Mouse (Mus musculus): ENCODE results near the gene 1110004F10Rik. TPM values are rescaled to one million over a fixed set of nuclear protein-coding genes. Genes with fewer than 3 reads are reported as not detected.

1110004F10Rik gene
- polyA plus RNA-seq, 1 experiment from 2014 or later = 366 TPM

GRCm38 (mm10) chr7:116124057-116124456 lies 84.9 kb downstream of the 1110004F10Rik start:
- Histone ChIP-seq H3K27ac (ENCODE audit: low read depth, low read length) (no peak overlapping the region), H3K27me3 (ENCODE audit: control insufficient read depth, insufficient read depth, low read length) (no peaks in the 10 kb centered on the region), H3K36me3 (ENCODE audit: control insufficient read depth, insufficient read depth, low read length) (peaks cover 2% of the 10 kb centered on the region; the same call in 1 of the 2 replicates), H3K4me1 (replicated peaks; ENCODE audit: control insufficient read depth, insufficient read depth, low read length) (peaks cover 6% of the 10 kb centered on the region), H3K4me3 (ENCODE audit: low read depth, low read length) (no peak overlapping the region), H3K4me2 (ENCODE audit: low read depth, low read length, severe bottlenecking) (no peak overlapping the region), H3K9ac (ENCODE audit: low read length) (no peak overlapping the region), H3K9me3 (ENCODE audit: control insufficient read depth, low read length) (no peaks in the 10 kb centered on the region)
- no peak for DNase-seq (ENCODE audit: low spot score)
- ATAC-seq (replicated peaks; ENCODE audit: low FRiP score) = no peak
- WGBS = 91% methylated on average over 12 of the region's 12 CpGs

- DNase-seq (ENCODE audit: low spot score) (no peak), ATAC-seq (replicated peaks; ENCODE audit: low FRiP score) (no peak)
- Histone ChIP-seq H3K9me3 (ENCODE audit: control insufficient read depth, low read length) (no peaks in the 10 kb centered on the region), H3K9ac (ENCODE audit: low read length) (no peak overlapping the region), H3K4me1 (replicated peaks; ENCODE audit: control insufficient read depth, insufficient read depth, low read length) (peaks cover 6% of the 10 kb centered on the region), H3K4me3 (ENCODE audit: low read depth, low read length) (no peak overlapping the region), H3K27me3 (ENCODE audit: control insufficient read depth, insufficient read depth, low read length) (no peaks in the 10 kb centered on the region), H3K27ac (ENCODE audit: low read depth, low read length) (no peak overlapping the region), H3K36me3 (ENCODE audit: control insufficient read depth, insufficient read depth, low read length) (peaks cover 2% of the 10 kb centered on the region; the same call in 1 of the 2 replicates), H3K4me2 (ENCODE audit: low read depth, low read length, severe bottlenecking) (no peak overlapping the region)
- 89% methylated on average over 7 of the region's 7 CpGs for WGBS
These were observed 86.5 kb downstream of the 1110004F10Rik start for GRCm38 (mm10) chr7:116125671-116126070.

GRCm38 (mm10) chr7:116127052-116127451 lies 87.9 kb downstream of the 1110004F10Rik start:
- whole genome bisulfite sequencing = 88% methylated on average over 2 of the region's 2 CpGs
- no peak overlapping the region for H3K4me3 ChIP-seq (ENCODE audit: low read depth, low read length)
- no peak overlapping the region for H3K4me2 ChIP-seq (ENCODE audit: low read depth, low read length, severe bottlenecking)
- no peak overlapping the region for H3K9ac ChIP-seq (ENCODE audit: low read length)
- H3K27me3 ChIP-seq (ENCODE audit: control insufficient read depth, insufficient read depth, low read length) = no peaks in the 10 kb centered on the region
- no peaks in the 10 kb centered on the region for H3K9me3 ChIP-seq (ENCODE audit: control insufficient read depth, low read length)
- no peaks in the 10 kb centered on the region; the same call in 1 of the 2 replicates for H3K4me1 ChIP-seq (replicated peaks; ENCODE audit: control insufficient read depth, insufficient read depth, low read length)
- no peak for DNase-seq (ENCODE audit: low spot score)
- no peak overlapping the region for H3K27ac ChIP-seq (ENCODE audit: low read depth, low read length)
- no peak for ATAC-seq (replicated peaks; ENCODE audit: low FRiP score)
- H3K36me3 ChIP-seq (ENCODE audit: control insufficient read depth, insufficient read depth, low read length) = peaks cover 2% of the 10 kb centered on the region; the same call in 1 of the 2 replicates

DNA sequence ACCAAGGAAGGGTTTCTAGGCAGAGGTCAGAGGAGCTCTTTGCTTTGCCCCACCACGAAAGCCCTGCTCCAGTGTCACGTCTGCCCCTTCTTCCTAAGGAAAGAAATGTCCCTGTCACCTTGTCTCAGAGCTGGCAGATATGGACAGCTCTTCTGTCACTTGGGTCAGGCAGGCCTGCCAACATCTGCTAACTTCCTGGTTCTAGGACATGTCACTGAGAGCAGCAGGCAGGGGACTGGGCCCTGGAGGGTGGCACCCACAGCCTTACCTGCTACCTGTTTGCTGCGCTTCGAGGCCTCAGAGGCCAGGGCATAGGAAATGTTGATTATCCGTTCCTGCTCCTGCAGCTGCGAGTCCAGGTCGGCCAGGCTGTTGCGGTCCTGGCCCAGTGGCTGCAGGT lies 89.1 kb downstream of the 1110004F10Rik start:
- H3K4me2 ChIP-seq (ENCODE audit: low read depth, low read length, severe bottlenecking) = no peak overlapping the region
- H3K27ac ChIP-seq (ENCODE audit: low read depth, low read length) = no peak overlapping the region
- H3K4me1 ChIP-seq (replicated peaks; ENCODE audit: control insufficient read depth, insufficient read depth, low read length) = no peaks in the 10 kb centered on the region; the same call in 1 of the 2 replicates
- peaks cover 2% of the 10 kb centered on the region; the same call in 1 of the 2 replicates for H3K36me3 ChIP-seq (ENCODE audit: control insufficient read depth, insufficient read depth, low read length)
- H3K4me3 ChIP-seq (ENCODE audit: low read depth, low read length) = no peak overlapping the region
- DNase-seq (ENCODE audit: low spot score) = no peak
- no peak overlapping the region for H3K9ac ChIP-seq (ENCODE audit: low read length)
- no peaks in the 10 kb centered on the region for H3K27me3 ChIP-seq (ENCODE audit: control insufficient read depth, insufficient read depth, low read length)
- no peaks in the 10 kb centered on the region for H3K9me3 ChIP-seq (ENCODE audit: control insufficient read depth, low read length)
- no peak for ATAC-seq (replicated peaks; ENCODE audit: low FRiP score)
- WGBS = 95% methylated on average over 8 of the region's 8 CpGs

GRCm38 (mm10) chr7:116129374-116129773 lies 90.2 kb downstream of the 1110004F10Rik start:
- Histone ChIP-seq H3K9me3 (ENCODE audit: control insufficient read depth, low read length) (no peaks in the 10 kb centered on the region), H3K27ac (ENCODE audit: low read depth, low read length) (no peak overlapping the region), H3K9ac (ENCODE audit: low read length) (no peak overlapping the region), H3K36me3 (ENCODE audit: control insufficient read depth, insufficient read depth, low read length) (peaks cover 2% of the 10 kb centered on the region; the same call in 1 of the 2 replicates), H3K27me3 (ENCODE audit: control insufficient read depth, insufficient read depth, low read length) (no peaks in the 10 kb centered on the region), H3K4me1 (replicated peaks; ENCODE audit: control insufficient read depth, insufficient read depth, low read length) (no peaks in the 10 kb centered on the region; the same call in 1 of the 2 replicates), H3K4me2 (ENCODE audit: low read depth, low read length, severe bottlenecking) (no peak overlapping the region), H3K4me3 (ENCODE audit: low read depth, low read length) (no peak overlapping the region)
- ATAC-seq (replicated peaks; ENCODE audit: low FRiP score) (no peak), DNase-seq (ENCODE audit: low spot score) (no peak)
- WGBS = 92% methylated on average over 10 of the region's 10 CpGs

DNA sequence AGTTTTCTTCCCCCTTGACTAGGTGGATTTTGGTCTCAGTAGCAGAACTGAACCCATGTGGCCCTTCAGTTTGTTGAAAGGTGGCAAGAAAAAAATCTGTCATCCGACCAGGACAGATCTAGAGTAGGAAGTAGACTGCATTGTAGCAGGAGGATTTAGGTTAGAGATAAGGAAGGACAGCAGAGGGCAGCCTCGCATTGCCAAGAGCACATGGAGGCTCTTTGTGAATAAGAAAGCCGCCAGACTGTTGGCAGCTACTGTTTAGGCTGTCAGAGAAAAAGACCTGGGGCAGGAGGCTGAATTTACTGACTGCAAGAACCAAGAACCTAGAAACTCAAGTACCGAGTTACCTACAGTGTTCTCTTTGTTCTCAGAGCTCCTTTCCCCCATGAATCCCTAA lies 92.2 kb downstream of the 1110004F10Rik start:
- Histone ChIP-seq H3K9me3 (ENCODE audit: control insufficient read depth, low read length) (no peaks in the 10 kb centered on the region), H3K27ac (ENCODE audit: low read depth, low read length) (no peak overlapping the region), H3K4me3 (ENCODE audit: low read depth, low read length) (no peak overlapping the region), H3K4me1 (replicated peaks; ENCODE audit: control insufficient read depth, insufficient read depth, low read length) (no peaks in the 10 kb centered on the region; the same call in 1 of the 2 replicates), H3K36me3 (ENCODE audit: control insufficient read depth, insufficient read depth, low read length) (peaks cover 2% of the 10 kb centered on the region; the same call in 1 of the 2 replicates), H3K9ac (ENCODE audit: low read length) (no peak overlapping the region), H3K4me2 (ENCODE audit: low read depth, low read length, severe bottlenecking) (no peak overlapping the region), H3K27me3 (ENCODE audit: control insufficient read depth, insufficient read depth, low read length) (no peaks in the 10 kb centered on the region)
- WGBS = 27% methylated on average over 4 of the region's 4 CpGs
- ATAC-seq (replicated peaks; ENCODE audit: low FRiP score) (no peak), DNase-seq (ENCODE audit: low spot score) (no peak)

GRCm38 (mm10) chr7:116132078-116132477 lies 92.9 kb downstream of the 1110004F10Rik start:
- 9% methylated on average over 5 of the region's 5 CpGs for WGBS
- Histone ChIP-seq H3K27ac (ENCODE audit: low read depth, low read length) (no peak overlapping the region), H3K27me3 (ENCODE audit: control insufficient read depth, insufficient read depth, low read length) (no peaks in the 10 kb centered on the region), H3K4me2 (ENCODE audit: low read depth, low read length, severe bottlenecking) (no peak overlapping the region), H3K4me1 (replicated peaks; ENCODE audit: control insufficient read depth, insufficient read depth, low read length) (no peaks in the 10 kb centered on the region; the same call in 1 of the 2 replicates), H3K36me3 (ENCODE audit: control insufficient read depth, insufficient read depth, low read length) (no peaks in the 10 kb centered on the region; the same call in 1 of the 2 replicates), H3K9ac (ENCODE audit: low read length) (no peak overlapping the region), H3K9me3 (ENCODE audit: control insufficient read depth, low read length) (no peaks in the 10 kb centered on the region), H3K4me3 (ENCODE audit: low read depth, low read length) (no peak overlapping the region)
- peak; percentile 87 for DNase-seq (ENCODE audit: low spot score)
- ATAC-seq (replicated peaks; ENCODE audit: low FRiP score) = peak; percentile 60

GRCm38 (mm10) chr7:116134413-116135292 lies 95.5 kb downstream of the 1110004F10Rik start:
- no peak overlapping the region for H3K27ac ChIP-seq (ENCODE audit: low read depth, low read length)
- H3K4me2 ChIP-seq (ENCODE audit: low read depth, low read length, severe bottlenecking) = no peak overlapping the region
- H3K9ac ChIP-seq (ENCODE audit: low read length) = no peak overlapping the region
- H3K27me3 ChIP-seq (ENCODE audit: control insufficient read depth, insufficient read depth, low read length) = no peaks in the 10 kb centered on the region
- no peak overlapping the region for H3K4me3 ChIP-seq (ENCODE audit: low read depth, low read length)
- 83% methylated on average over 31 of the region's 31 CpGs for WGBS
- no peaks in the 10 kb centered on the region; the same call in 1 of the 2 replicates for H3K36me3 ChIP-seq (ENCODE audit: control insufficient read depth, insufficient read depth, low read length)
- DNase-seq (ENCODE audit: low spot score) (no peak), ATAC-seq (replicated peaks; ENCODE audit: low FRiP score) (no peak)
- no peaks in the 10 kb centered on the region for H3K9me3 ChIP-seq (ENCODE audit: control insufficient read depth, low read length)
- no peaks in the 10 kb centered on the region; the same call in 1 of the 2 replicates for H3K4me1 ChIP-seq (replicated peaks; ENCODE audit: control insufficient read depth, insufficient read depth, low read length)
